13 mouse cellular contexts compared by ENCODE assay signal in genomic region chr7:49661811-49662491, GRCm38 (mm10). TPM values are rescaled to one million over a fixed set of nuclear protein-coding genes. Genes with fewer than 3 reads are reported as not detected.
DNase-seq lines count a peak whose midpoint lies in the region; ATAC-seq and TF ChIP-seq lines count a peak whose summit lies in the region.
"Had no signal": no experiment of that assay in that cellular context is flagged by ENCODE, and none has a peak within 500 bp of the region (broad histone marks: within the 10 kb centered on the region; RNA-seq: fewer than 3 reads in every experiment).

No protein-coding gene starts in this region.

- H3K9me3 ChIP-seq in kidney, embryonic 15.5 days (replicated peaks) = no peaks in the 10 kb centered on the region
- no peaks in the 10 kb centered on the region for H3K9me3 ChIP-seq in forebrain, embryonic 13.5 days (replicated peaks)

- peak; percentile 86 for DNase-seq in heart, adult 11 months
- DNase-seq in heart, adult 8-10 months (ENCODE audit: low spot score) = no peak
- DNase-seq in kidney, postnatal 36 days = no peak
- DNase-seq in embryo, embryonic 10 days (ENCODE audit: low spot score) = peak; percentile 46
- DNase-seq in left cerebral cortex, adult 11 months (ENCODE audit: low spot score) = no peak
- DNase-seq in left cerebral cortex, adult 2 months (ENCODE audit: extremely low spot score in 1 of 2, low spot score in 2 of 2) = no peak
- DNase-seq: B cell, adult 2 months; kidney, postnatal 25 days; thymus, postnatal 25 days had no signal

- no peak overlapping the region for H3K27ac ChIP-seq in kidney, embryonic 15.5 days
- no peak overlapping the region for H3K27ac ChIP-seq in forebrain, embryonic 13.5 days
- H3K27ac ChIP-seq in left cerebral cortex, adult 2 months = no peak overlapping the region

- H3K27me3 ChIP-seq in kidney, embryonic 15.5 days = peaks cover 50% of the 10 kb centered on the region
- peaks cover 80% of the 10 kb centered on the region for H3K27me3 ChIP-seq in forebrain, embryonic 13.5 days

- no peak for TF ChIP-seq CTCF in left cerebral cortex, adult 2 months (IDR thresholded peaks at IDR 0.05)

- intact Hi-C loops in left cerebral cortex, adult 2 months (cut with DNase I) = no loop called here

- WGBS in kidney, embryonic 15.5 days = 3% methylated on average over 24 of the region's 24 CpGs
- 1% methylated on average over 24 of the region's 24 CpGs for WGBS in forebrain, embryonic 13.5 days

- 0 out of 2 replicates have a peak overlapping the region, but pooled peaks have one; percentile 3 for H3K4me3 ChIP-seq in kidney, embryonic 15.5 days (replicated peaks)
- H3K4me3 ChIP-seq in forebrain, embryonic 13.5 days = no peak overlapping the region; the same call in 1 of the 2 replicates
- H3K4me3 ChIP-seq in left cerebral cortex, adult 2 months = no peak overlapping the region

- peaks cover 15% of the 10 kb centered on the region for H3K4me1 ChIP-seq in kidney, embryonic 15.5 days
- peaks cover 14% of the 10 kb centered on the region for H3K4me1 ChIP-seq in forebrain, embryonic 13.5 days

- H3K36me3 ChIP-seq in kidney, embryonic 15.5 days = no peaks in the 10 kb centered on the region
- H3K36me3 ChIP-seq in forebrain, embryonic 13.5 days (ENCODE audit: poor library complexity, severe bottlenecking) = no peaks in the 10 kb centered on the region

- peak overlapping the region; percentile 36 for H3K4me2 ChIP-seq in kidney, embryonic 15.5 days
- H3K4me2 ChIP-seq in forebrain, embryonic 13.5 days = peak overlapping the region; percentile 40

- no peak overlapping the region for H3K9ac ChIP-seq in kidney, embryonic 15.5 days
- H3K9ac ChIP-seq in forebrain, embryonic 13.5 days = no peak overlapping the region

- ATAC-seq in kidney, embryonic 15.5 days (replicated peaks; ENCODE audit: low FRiP score) = no peak
- ATAC-seq in forebrain, embryonic 13.5 days = peak; percentile 48; the same call in 1 of the 2 replicates

RNA-seq across cellular contexts. Expression of gene Dbx1, which starts 25.3 kb away (rescaled TPM):
- total RNA-seq in heart, adult 8-10 months (2022) = not detected
- 0.24 and 0.43 TPM in 2 replicates for polyA plus RNA-seq in kidney, embryonic 15.5 days (2015; fragmentation: Nextera tagmentation; extraction: Ambion mirVana)
- 7.5 and 10.9 TPM in 2 replicates for polyA plus RNA-seq in forebrain, embryonic 13.5 days (2015; fragmentation: Nextera tagmentation; extraction: Ambion mirVana)
- total RNA-seq in left cerebral cortex, adult 2 months (2021) = not detected
- total RNA-seq: hematopoietic stem cell, adult 5-6 weeks; left cerebral cortex, postnatal 14 days had no signal

Comparison
In these comparisons a context has a peak if more than half of its experiments do, and no peak if none do; other contexts are left out.
1. DNase-seq: peak in heart, adult 11 months (single experiment) and embryo, embryonic 10 days (single experiment); none in heart, adult 8-10 months (single experiment), kidney, postnatal 36 days (0 of 2), left cerebral cortex, adult 11 months (single experiment) and left cerebral cortex, adult 2 months (0 of 2).